Mouse (Mus musculus): ENCODE measurements around the gene Sigirr.

Sigirr gene

GRCm38 (mm10) chr7:141099911-141100691, at the start of gene Sigirr:
Gene Sigirr, minus strand, starts transcription at chr7:141100572.
- DNase-seq = peak in 1 of 2 experiments; percentile 64

GRCm38 (mm10) chr7:141148639-141149038, 48.3 kb upstream of the Sigirr start:
- no peak for DNase-seq

DNA sequence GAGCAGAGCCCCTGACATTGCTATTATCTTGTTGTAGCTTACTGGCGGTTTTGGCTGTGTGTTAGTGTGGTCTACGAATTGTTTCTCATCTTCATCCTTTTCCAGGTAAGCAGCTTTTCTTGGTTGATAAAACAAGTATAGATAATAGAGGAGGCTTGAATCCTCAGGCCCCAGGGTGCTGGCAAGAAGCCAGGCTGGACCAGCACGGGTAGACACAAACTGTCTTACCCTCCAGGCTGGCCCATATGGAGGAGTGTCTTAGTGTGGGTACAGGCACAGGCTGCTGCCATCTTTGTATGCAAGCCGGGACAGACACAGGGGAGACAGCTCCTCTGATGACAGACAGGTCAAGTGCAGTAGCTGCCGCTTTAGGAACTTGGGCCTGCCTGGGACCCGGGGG, 46.7 kb upstream of the Sigirr start:
- no peak for DNase-seq

DNA sequence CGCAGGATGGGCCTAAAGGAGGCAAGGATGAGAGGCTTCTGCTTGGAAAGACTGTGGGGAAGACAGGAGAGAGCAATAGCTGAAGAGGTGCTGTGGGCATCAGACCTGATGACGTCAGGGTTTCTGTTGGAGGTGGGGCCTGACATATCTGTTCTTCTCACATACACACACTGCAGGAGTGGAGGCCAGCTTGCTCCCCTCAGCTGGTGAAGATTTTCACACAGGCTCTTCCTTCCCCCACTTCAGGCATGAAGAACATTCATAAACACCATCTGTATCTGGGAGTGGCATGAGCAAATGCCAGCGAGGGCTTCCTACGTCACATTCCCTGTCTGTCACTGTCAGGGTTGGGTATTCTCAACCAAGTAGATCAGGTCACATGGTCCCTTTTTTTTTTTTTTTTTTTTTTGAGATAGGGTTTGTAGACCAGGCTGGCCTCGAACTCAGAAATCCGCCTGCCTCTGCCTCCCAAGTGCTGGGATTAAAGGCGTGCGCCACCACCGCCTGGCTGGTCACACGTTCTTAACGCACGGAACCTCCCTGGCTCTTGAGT, 45.7 kb upstream of the Sigirr start:
- DNase-seq = no peak

- DNase-seq = no peak
Measured at GRCm38 (mm10) chr7:141145403-141145802, 45.0 kb upstream of the Sigirr start.

DNA sequence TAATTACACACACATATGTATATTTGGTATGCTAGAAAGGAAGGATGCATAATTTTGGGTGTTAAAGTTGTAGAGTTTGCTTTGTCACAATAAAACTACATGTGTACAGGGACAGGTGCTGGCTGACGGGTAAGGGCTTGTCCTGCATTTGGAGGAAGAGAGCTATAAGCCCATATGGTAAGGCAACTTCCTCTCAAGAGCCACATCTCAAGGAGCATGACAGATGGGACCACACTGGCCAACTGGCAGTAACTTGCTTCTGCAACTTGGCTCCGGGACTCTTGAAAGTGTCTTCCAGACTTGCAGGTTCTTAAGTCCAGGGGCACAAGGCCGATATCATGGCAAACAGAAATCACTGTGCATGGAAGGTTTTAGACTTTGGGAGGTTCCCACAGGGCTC, 44.3 kb upstream of the Sigirr start:
- no peak for DNase-seq

DNA sequence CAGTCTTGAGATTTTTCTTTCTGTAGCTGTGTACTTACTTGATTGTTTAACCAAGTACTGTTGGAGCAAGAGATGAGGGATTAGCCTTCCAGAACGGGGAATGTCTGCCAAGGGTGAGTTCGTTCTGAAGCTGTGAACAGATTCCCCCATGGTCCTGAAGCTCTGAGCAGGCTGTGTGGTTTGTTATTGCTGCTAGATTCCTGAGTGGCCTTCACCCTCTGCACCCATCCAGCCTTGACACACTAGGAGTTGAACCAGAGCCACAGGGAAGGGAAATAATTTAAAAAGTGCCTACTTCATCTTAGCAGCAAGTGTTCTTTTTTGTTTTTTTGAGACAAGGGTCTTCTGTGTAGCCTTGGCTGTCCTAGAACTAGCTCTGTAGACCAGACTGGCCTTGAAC, 43.5 kb upstream of the Sigirr start:
- no peak for DNase-seq

GRCm38 (mm10) chr7:141143112-141143511, 42.7 kb upstream of the Sigirr start:
- peak in 1 of 2 experiments; percentile 38 for DNase-seq

DNA sequence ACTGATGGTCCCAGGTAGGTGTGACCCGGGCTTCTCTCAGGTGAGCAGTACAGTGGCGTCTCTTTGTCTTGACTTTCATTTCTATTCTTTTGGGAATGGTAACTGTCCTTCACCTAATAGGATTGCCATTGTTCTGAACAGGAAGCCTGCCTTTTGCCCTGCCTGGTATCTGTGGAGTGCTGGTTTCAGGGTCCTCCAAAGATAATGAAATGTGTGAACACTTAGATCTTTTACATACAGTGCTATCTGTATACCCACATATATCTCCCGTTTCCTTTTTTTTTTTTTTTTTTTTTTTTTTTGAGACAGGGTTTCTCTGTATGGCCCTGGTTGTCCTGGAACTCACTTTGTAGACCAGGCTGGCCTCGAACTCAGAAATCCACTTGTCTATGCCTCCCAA, 41.0 kb upstream of the Sigirr start:
- no peak for DNase-seq

DNA sequence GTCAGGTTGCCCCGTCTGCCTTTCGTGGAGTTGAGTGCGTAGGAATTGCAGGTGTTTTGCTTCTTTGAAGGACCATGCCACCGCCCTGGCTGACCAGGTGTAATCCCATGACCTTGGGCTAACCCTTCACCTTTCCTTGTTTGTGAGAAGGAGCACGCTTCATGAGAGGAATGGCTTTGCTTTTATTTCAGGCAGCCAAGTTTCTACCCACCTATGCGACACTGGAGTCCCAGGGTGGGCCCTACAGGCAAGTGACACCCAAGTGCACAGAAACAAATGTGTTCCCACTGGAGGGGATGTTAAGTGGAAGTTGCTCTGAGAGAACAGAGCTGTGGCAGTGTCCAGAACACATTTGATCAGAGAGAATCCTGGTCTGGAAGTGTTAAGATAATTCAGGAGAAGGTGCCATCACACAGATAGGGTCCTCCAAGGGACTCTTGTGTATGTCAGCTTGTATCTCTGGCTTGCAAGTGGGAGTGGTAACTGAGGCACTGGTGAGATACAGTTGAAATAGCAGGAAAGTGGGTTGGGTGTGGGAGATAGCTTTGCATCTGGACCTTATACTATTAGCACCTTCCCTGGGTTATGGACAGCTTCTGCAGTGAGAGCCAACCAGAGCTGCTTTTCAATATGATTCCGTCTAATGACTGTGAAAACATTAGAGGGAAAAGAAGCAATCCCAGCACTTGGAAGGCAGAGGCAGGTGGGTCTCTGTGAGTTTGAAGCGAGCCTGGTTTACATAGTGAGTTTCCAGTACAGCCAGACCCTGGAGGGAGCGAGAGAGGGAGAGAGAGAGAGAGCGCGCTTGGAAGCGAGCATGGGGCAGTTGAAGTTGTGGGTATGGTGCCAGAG, 31.8 kb upstream of the Sigirr start:
- peak in 1 of 2 experiments; percentile 10 for DNase-seq

DNA sequence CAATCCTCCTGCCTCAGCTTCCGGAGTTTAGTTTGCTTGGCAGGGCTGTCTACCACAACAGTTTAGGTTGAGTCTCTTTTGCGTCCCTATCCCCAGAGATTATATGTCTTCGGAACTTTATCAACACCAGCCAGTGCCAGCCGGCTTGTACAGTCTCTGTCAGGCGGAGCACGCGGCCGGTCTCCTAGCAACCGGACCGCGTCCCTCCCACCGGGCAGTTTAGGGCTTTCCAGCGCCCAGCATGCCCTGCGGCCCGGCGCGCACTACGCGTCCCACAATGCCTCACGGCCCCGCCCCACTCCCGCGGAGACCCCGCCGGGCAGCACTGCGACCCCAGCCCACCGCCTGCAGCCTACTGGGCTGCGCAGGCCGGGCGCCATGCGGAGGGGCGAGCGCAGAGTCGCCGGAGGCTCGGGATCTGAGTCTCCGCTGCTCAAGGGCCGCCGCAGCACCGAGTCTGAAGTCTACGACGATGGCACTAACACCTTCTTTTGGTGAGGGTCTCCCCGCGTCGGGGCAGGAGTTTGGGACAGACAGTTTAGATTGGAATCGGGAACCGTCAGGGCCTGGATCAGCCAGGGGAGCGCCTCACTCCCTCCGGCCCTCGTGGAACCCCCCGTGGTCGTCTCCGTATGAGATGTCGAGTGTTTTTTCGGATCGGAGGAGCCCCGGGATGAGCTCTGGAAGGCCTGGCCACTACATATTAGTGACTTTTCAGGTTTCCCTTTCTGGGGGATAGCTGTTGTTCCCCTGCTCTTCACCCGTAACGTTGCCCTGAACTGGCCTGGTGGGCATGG, 30.9 kb upstream of the Sigirr start:
- peak; percentile 91 to 92 for DNase-seq

DNA sequence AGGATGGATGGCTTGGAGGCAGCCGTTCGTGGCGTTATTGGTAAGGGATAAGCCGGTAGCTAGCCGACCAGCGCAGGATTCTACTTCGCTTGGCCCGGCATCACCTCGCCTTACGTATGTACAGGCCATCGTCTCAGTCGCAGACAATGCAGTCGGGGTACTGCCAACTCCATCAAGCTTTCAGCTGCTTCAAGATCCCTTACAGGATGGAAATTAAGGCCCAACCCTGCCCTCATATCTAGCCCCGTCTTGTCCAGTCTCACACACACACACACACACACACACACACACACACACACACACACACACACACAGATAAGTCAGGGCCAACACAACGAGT, 23.1 kb upstream of the Sigirr start:
- no peak for DNase-seq

- DNase-seq = peak; percentile 99
Measured at GRCm38 (mm10) chr7:141122689-141123516, 22.5 kb upstream of the Sigirr start.

DNA sequence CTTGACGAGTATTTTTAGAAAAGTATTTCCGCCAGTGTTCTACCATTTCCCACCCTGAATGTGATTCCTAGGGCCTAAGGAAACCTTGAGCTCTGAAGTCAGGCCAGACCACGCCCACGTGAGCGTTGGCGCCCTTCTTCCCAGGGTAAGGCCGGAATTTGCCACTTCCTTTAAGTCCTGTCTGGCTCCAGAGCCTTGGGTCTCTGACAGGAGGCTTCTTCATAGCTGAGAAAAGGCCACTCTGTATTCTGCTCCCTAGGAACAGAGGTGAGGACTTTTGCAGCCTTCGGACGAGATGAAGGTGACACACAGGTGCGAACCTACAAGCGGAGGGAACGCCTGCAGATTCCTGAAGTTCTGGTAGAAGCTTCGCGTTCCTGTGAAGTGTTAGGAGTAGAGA, 21.9 kb upstream of the Sigirr start, which contains the start of gene Ptdss2:
Ptdss2 (plus strand) TSS at position 138 of the 400 bp plus-strand sequence.
- peak; percentile 76 for DNase-seq

DNA sequence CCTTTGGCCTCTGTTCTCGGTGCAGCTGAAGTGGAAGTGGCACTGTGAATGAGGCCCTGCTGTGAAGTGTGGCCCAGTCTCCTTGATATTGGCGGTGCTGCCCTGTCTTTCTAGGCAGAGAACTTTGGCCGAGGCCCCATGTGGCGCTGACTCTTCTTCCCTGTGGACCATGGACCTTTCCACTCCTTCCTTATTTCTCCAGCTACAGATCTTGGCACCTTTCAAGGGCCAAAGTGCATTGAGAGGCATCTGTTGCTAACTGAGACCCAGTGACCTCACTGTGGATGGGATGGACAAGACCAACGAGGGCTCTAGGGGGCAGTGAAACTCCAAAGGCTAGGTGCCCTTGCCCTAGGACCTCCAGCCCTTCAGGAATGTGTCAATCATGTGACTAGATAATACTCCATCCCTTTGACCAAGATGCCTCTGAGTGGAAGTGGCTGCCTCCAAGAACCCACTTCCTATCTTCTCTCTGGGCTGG, 20.7 kb upstream of the Sigirr start:
- DNase-seq = peak; percentile 90 to 95

GRCm38 (mm10) chr7:141120605-141121004, 20.2 kb upstream of the Sigirr start:
- no peak for DNase-seq

DNA sequence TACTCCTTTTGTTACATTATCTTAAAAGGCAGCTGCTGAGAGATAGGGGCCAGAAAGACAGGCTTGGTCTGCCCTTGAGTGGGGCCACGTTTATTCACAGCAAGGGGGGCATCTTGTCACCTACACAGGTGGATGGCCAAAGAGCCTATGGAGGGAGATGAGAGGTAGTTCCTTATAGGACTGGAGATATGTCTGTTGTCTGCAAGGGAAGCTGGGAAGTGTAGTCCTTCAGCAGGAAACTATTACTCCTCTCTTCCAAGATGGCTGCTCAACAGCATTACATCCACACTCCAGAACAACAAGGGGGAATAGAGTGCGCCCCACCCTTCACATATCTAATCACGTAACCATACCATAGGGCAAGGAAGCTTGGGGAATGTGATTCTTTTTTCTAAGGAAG, 19.1 kb upstream of the Sigirr start:
- no peak for DNase-seq

DNA sequence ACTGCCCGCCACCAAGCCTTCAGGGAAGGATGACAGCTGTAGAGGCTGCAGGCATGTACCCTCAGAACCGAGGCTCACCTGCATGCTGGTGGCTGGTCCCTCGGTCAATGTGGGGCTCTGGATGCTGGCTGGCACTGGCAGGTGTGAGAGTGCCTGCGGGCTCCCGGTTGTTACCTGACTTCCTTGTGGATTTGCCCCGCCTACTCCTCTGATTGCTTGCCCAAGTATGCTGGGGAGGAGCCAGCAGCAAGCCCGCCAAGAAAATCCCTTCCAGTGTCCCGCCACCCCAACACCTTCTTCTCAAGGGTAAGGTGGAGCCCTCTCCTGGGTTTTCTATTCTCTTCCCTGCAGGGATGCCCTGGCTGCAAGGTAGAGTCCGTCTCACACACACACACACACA, 17.3 kb upstream of the Sigirr start, which contains the start of gene Ano9:
Ano9 (minus strand) TSS at position 171 of the 400 bp plus-strand sequence.
- DNase-seq = peak; percentile 71 to 79

GRCm38 (mm10) chr7:141115874-141116273, 15.5 kb upstream of the Sigirr start:
- no peak for DNase-seq

GRCm38 (mm10) chr7:141103161-141103560, 2.8 kb upstream of the Sigirr start:
- DNase-seq = no peak

GRCm38 (mm10) chr7:141097177-141097576, 3.2 kb downstream of the Sigirr start:
- no peak for DNase-seq

DNA sequence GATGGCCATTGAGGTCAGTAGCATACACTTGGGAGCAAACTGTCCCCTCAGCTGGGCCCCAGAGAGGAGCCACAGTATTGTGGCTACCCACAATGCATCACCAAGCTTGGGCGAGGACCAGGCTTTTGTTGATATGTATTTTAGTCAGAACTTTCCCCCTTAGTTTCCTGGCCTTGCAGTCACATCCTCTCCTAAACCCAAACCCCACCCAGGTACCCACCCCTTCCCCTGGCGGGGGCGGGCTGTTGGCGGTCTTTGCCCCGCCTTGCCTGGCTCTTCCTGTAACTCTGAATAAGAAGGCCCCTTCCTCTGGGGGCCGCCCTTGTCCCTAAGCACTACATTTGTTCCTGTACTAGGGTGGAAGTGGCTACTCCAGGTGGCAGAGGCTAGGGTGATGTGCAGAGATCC, 3.7 kb downstream of the Sigirr start:
- DNase-seq = peak; percentile 71 to 73

Data from kidney, adult 8-10 months (tissue).